8 mouse cellular contexts compared by ENCODE assay signal in genomic region chr3:82903613-82904205, GRCm38 (mm10). TPM values are rescaled to one million over a fixed set of nuclear protein-coding genes. Genes with fewer than 3 reads are reported as not detected.
A peak's percentile ranks its signal among the peaks of the same experiment; 100 is the strongest.
DNase-seq lines count a peak whose midpoint lies in the region; ATAC-seq and TF ChIP-seq lines count a peak whose summit lies in the region.

Lrat (minus strand) TSS chr3:82903973.

- H3K9ac ChIP-seq in embryonic facial prominence, embryonic 13.5 days, result peak within 1 kb of the TSS; percentile 41
- peak within 1 kb of the TSS; percentile 30 for H3K9ac ChIP-seq in hindbrain, embryonic 15.5 days
- peak within 1 kb of the TSS; percentile 44 for H3K9ac ChIP-seq in midbrain, postnatal 0 days (replicated peaks; ENCODE audit: low read length, poor library complexity, severe bottlenecking)

- ATAC-seq in embryonic facial prominence, embryonic 13.5 days (ENCODE audit: insufficient number of reproducible peaks, insufficient read depth, low FRiP score, low TSS enrichment, low read depth), result no peak
- peak; percentile 78 for ATAC-seq in hindbrain, embryonic 15.5 days (ENCODE audit: low FRiP score, low read depth)
- ATAC-seq in midbrain, postnatal 0 days (ENCODE audit: low FRiP score), result 0 out of 2 replicates have a peak, but pooled peaks have one; percentile 20

- no peak for TF ChIP-seq CTCF in layer of hippocampus, adult 2 months (conservative IDR thresholded peaks at IDR 0.05)
- TF ChIP-seq CTCF in midbrain, postnatal 0 days (IDR thresholded peaks at IDR 0.05), result no peak

- WGBS in embryonic facial prominence, embryonic 13.5 days, result under 1% methylated on average over 35 of the region's 35 CpGs
- under 1% methylated on average over 35 of the region's 35 CpGs for WGBS in hindbrain, embryonic 15.5 days
- 1% methylated on average over 35 of the region's 35 CpGs for WGBS in midbrain, postnatal 0 days

- peaks cover 14% of the 10 kb centered on the region for H3K4me1 ChIP-seq in embryonic facial prominence, embryonic 13.5 days
- H3K4me1 ChIP-seq in hindbrain, embryonic 15.5 days (replicated peaks), result peaks cover 13% of the 10 kb centered on the region
- peaks cover 5% of the 10 kb centered on the region; the same call in 1 of the 2 replicates for H3K4me1 ChIP-seq in midbrain, postnatal 0 days (ENCODE audit: insufficient read depth, low read length)

- H3K27me3 ChIP-seq in embryonic facial prominence, embryonic 13.5 days, result peaks cover 40% of the 10 kb centered on the region
- H3K27me3 ChIP-seq in hindbrain, embryonic 15.5 days, result peaks cover 17% of the 10 kb centered on the region
- peaks cover 18% of the 10 kb centered on the region; the same call in 1 of the 2 replicates for H3K27me3 ChIP-seq in midbrain, postnatal 0 days (ENCODE audit: insufficient read depth, low read length)

- DNase-seq in layer of hippocampus, adult 2 months (ENCODE audit: low spot score in 2 of 2), result no peak
- no peak for DNase-seq in layer of hippocampus, postnatal 36 days
- DNase-seq in liver, result peak; percentile 7
- DNase-seq in midbrain, postnatal 0 days (ENCODE audit: low spot score), result peak; percentile 1
- no peak for DNase-seq in thymus, adult 18-20 months
- DNase-seq in frontal cortex, postnatal 25 days (ENCODE audit: low spot score in 2 of 2), result no peak

- H3K4me2 ChIP-seq in embryonic facial prominence, embryonic 13.5 days, result peak within 1 kb of the TSS; percentile 89
- H3K4me2 ChIP-seq in hindbrain, embryonic 15.5 days, result peak within 1 kb of the TSS; percentile 88
- H3K4me2 ChIP-seq in midbrain, postnatal 0 days (ENCODE audit: low read depth, low read length, poor library complexity, severe bottlenecking), result peak within 1 kb of the TSS; percentile 98

- H3K9me3 ChIP-seq in embryonic facial prominence, embryonic 13.5 days, result no peaks in the 10 kb centered on the region
- H3K9me3 ChIP-seq in hindbrain, embryonic 15.5 days, result no peaks in the 10 kb centered on the region
- no peaks in the 10 kb centered on the region for H3K9me3 ChIP-seq in midbrain, postnatal 0 days (ENCODE audit: low read length)

- H3K36me3 ChIP-seq in embryonic facial prominence, embryonic 13.5 days, result no peaks in the 10 kb centered on the region
- no peaks in the 10 kb centered on the region for H3K36me3 ChIP-seq in hindbrain, embryonic 15.5 days
- no peaks in the 10 kb centered on the region for H3K36me3 ChIP-seq in midbrain, postnatal 0 days (ENCODE audit: insufficient read depth, low read length)

- peak within 1 kb of the TSS; percentile 51 for H3K4me3 ChIP-seq in layer of hippocampus, adult 2 months
- H3K4me3 ChIP-seq in embryonic facial prominence, embryonic 13.5 days, result peak within 1 kb of the TSS; percentile 46
- peak within 1 kb of the TSS; percentile 47 for H3K4me3 ChIP-seq in hindbrain, embryonic 15.5 days
- H3K4me3 ChIP-seq in midbrain, postnatal 0 days (ENCODE audit: low read depth, low read length), result peak within 1 kb of the TSS; percentile 53

- H3K27ac ChIP-seq in layer of hippocampus, adult 2 months, result no peak within 1 kb of the TSS
- H3K27ac ChIP-seq in embryonic facial prominence, embryonic 13.5 days, result no peak within 1 kb of the TSS
- H3K27ac ChIP-seq in hindbrain, embryonic 15.5 days (replicated peaks), result no peak within 1 kb of the TSS
- no peak within 1 kb of the TSS for H3K27ac ChIP-seq in midbrain, postnatal 0 days (ENCODE audit: low read depth, low read length)

RNA-seq across cellular contexts. Expression of gene Lrat, which starts in this region (rescaled TPM):
- total RNA-seq in layer of hippocampus, adult 2 months (2021), result under 1 TPM in 1 of 2 experiments, not detected in 1; 0.08 TPM
- not detected for total RNA-seq in layer of hippocampus, postnatal 36 days (2021)
- polyA plus RNA-seq in embryonic facial prominence, embryonic 13.5 days (2015; fragmentation: Nextera tagmentation; extraction: Ambion mirVana), result 0.14 TPM in 1 of 2 replicates, not detected in the other
- 0.45 and 0.53 TPM in 2 replicates for polyA plus RNA-seq in hindbrain, embryonic 15.5 days (2015; fragmentation: Nextera tagmentation; extraction: Ambion mirVana)
- total RNA-seq in midbrain, postnatal 0 days (2014; rRNA removed), result 0.80 and 0.82 TPM in 2 replicates
- 0.27 TPM in 2 replicates for polyA plus RNA-seq in midbrain, postnatal 0 days (2015; fragmentation: Nextera tagmentation; extraction: Ambion mirVana)

Comparison
In these comparisons a context has a peak if more than half of its experiments do, and no peak if none do; other contexts are left out.
1. Peak in ATAC-seq, H3K4me3 ChIP-seq, H3K9ac ChIP-seq and H3K4me2 ChIP-seq in hindbrain, embryonic 15.5 days; RNA of the gene not detected or under 1 TPM.
2. Peak in DNase-seq, ATAC-seq, H3K4me3 ChIP-seq, H3K9ac ChIP-seq and H3K4me2 ChIP-seq in midbrain, postnatal 0 days; RNA of the gene not detected or under 1 TPM.